Comparison of ENCODE assay signal across 24 mouse cellular contexts in genomic region chr4:89308001-89308400, GRCm38 (mm10). TPM values are rescaled to one million over a fixed set of nuclear protein-coding genes. Genes with fewer than 3 reads are reported as not detected.
"Had no signal": no experiment of that assay in that cellular context is flagged by ENCODE, and none has a peak within 500 bp of the region (broad histone marks: within the 10 kb centered on the region; RNA-seq: fewer than 3 reads in every experiment).

No protein-coding gene starts in this region.

- H3K9ac ChIP-seq: intestine, embryonic 15.5 days; kidney, embryonic 15.5 days; limb, embryonic 12.5 days; limb, embryonic 15.5 days; liver, embryonic 14.5 days; liver, postnatal 0 days; lung, embryonic 14.5 days; midbrain, embryonic 15.5 days; neural tube, embryonic 13.5 days had no signal

- DNase-seq: kidney, adult 11 months; kidney, adult 8-10 months; kidney, postnatal 10 days; kidney, postnatal 36 days; layer of hippocampus, postnatal 36 days; left cerebral cortex, postnatal 4 days; liver, postnatal 0 days; lung, embryonic 14.5 days; lung, postnatal 10 days; lung, postnatal 4 days; thymus, adult 2 months; thymus, postnatal 14 days; thymus, postnatal 4 days had no signal

- H3K4me2 ChIP-seq: intestine, embryonic 15.5 days; kidney, embryonic 15.5 days; limb, embryonic 12.5 days; limb, embryonic 15.5 days; liver, embryonic 11.5 days; lung, embryonic 14.5 days; midbrain, embryonic 15.5 days; neural tube, embryonic 13.5 days had no signal

- H3K27ac ChIP-seq: intestine, embryonic 15.5 days; kidney, embryonic 15.5 days; limb, embryonic 12.5 days; limb, embryonic 15.5 days; liver, embryonic 14.5 days; midbrain, embryonic 10.5 days; midbrain, embryonic 15.5 days; neural tube, embryonic 13.5 days; stomach, postnatal 0 days had no signal

- H3K36me3 ChIP-seq: intestine, embryonic 15.5 days; kidney, embryonic 15.5 days; limb, embryonic 12.5 days; limb, embryonic 15.5 days; midbrain, embryonic 10.5 days; midbrain, embryonic 15.5 days; neural tube, embryonic 13.5 days had no signal

- ATAC-seq: intestine, embryonic 15.5 days; liver, postnatal 0 days; midbrain, embryonic 15.5 days had no signal

- H3K9me3 ChIP-seq: intestine, embryonic 15.5 days; kidney, embryonic 15.5 days; limb, embryonic 12.5 days; limb, embryonic 15.5 days; midbrain, embryonic 10.5 days; midbrain, embryonic 15.5 days; neural tube, embryonic 13.5 days had no signal

- H3K4me3 ChIP-seq: intestine, embryonic 15.5 days; kidney, embryonic 15.5 days; limb, embryonic 12.5 days; limb, embryonic 15.5 days; midbrain, embryonic 10.5 days; midbrain, embryonic 15.5 days; neural tube, embryonic 13.5 days had no signal

RNA-seq across cellular contexts. Expression of gene Cdkn2b, which starts 2.8 kb away (rescaled TPM):
- polyA plus RNA-seq: liver, postnatal 0 days had no signal

RNA-seq across cellular contexts. Expression of gene Cdkn2a, which starts 13.5 kb away (rescaled TPM):
- polyA plus RNA-seq: intestine, embryonic 15.5 days; kidney, embryonic 15.5 days; limb, embryonic 12.5 days; limb, embryonic 15.5 days; liver, embryonic 11.5 days; liver, embryonic 14.5 days; liver, postnatal 0 days; lung, embryonic 14.5 days; midbrain, embryonic 10.5 days; midbrain, embryonic 15.5 days; neural tube, embryonic 13.5 days; stomach, embryonic 14.5 days; stomach, postnatal 0 days had no signal
